ENCODE assay signal across 18 mouse cellular contexts in the genomic region with DNA sequence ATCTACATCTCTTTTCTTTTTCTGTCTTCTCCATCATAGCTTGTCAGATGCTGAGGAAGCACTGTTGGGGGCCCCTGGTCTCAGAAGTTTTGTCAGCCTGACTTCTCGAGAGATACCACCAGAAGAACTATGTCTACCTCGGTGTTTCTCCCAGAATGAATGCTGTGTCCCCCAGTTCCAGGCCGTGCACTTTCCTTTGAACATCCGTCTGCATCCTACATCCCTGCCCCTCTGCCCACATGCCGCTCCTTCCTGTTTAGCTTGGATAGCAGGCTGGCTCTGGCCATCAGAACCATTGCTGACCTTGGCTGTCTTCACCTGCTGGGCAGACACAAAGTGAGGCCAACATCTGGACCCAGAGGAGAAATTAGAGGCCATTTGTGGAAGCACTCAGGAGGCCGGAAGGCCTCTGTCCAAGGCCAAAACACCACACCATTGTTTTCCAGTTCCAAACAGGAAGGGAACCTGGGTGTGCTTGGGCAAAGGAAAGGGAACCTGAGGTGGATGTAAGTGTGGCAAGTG. TPM values are rescaled to one million over a fixed set of nuclear protein-coding genes. Genes with fewer than 3 reads are reported as not detected.
DNase-seq lines count a peak whose midpoint lies in the region; ATAC-seq lines count a peak whose summit lies in the region.
"Had no signal": no experiment of that assay in that cellular context is flagged by ENCODE, and none has a peak within 500 bp of the region (broad histone marks: within the 10 kb centered on the region; RNA-seq: fewer than 3 reads in every experiment).

No protein-coding gene starts in this region.

- no peak overlapping the region for H3K4me3 ChIP-seq in kidney, embryonic 15.5 days (replicated peaks)
- H3K4me3 ChIP-seq in forebrain, embryonic 16.5 days (replicated peaks; ENCODE audit: low read length), result no peak overlapping the region
- H3K4me3 ChIP-seq: limb, embryonic 12.5 days; neural tube, embryonic 13.5 days had no signal

- 0 out of 2 replicates have a peak, but pooled peaks cover 8% of the 10 kb centered on the region for H3K4me1 ChIP-seq in kidney, embryonic 15.5 days
- no peaks in the 10 kb centered on the region for H3K4me1 ChIP-seq in forebrain, embryonic 16.5 days (replicated peaks; ENCODE audit: control insufficient read depth, insufficient read depth, low read length)
- H3K4me1 ChIP-seq: limb, embryonic 12.5 days; neural tube, embryonic 13.5 days had no signal

- no peaks in the 10 kb centered on the region for H3K9me3 ChIP-seq in kidney, embryonic 15.5 days (replicated peaks)
- H3K9me3 ChIP-seq in forebrain, embryonic 16.5 days (ENCODE audit: control insufficient read depth, low read length), result no peaks in the 10 kb centered on the region
- H3K9me3 ChIP-seq: limb, embryonic 12.5 days; neural tube, embryonic 13.5 days had no signal

- H3K27ac ChIP-seq in kidney, embryonic 15.5 days, result no peak overlapping the region
- H3K27ac ChIP-seq in forebrain, embryonic 16.5 days (ENCODE audit: low read length), result no peak overlapping the region
- H3K27ac ChIP-seq: hindbrain, postnatal 0 days; limb, embryonic 12.5 days; macrophage; neural tube, embryonic 13.5 days had no signal

- H3K4me2 ChIP-seq in kidney, embryonic 15.5 days, result no peak overlapping the region
- H3K4me2 ChIP-seq in forebrain, embryonic 16.5 days (ENCODE audit: low read length), result no peak overlapping the region
- H3K4me2 ChIP-seq: limb, embryonic 12.5 days; neural tube, embryonic 13.5 days had no signal

- WGBS in kidney, embryonic 15.5 days, result 69% methylated on average over 6 of the region's 6 CpGs
- WGBS in forebrain, embryonic 16.5 days, result 73% methylated on average over 6 of the region's 6 CpGs

- H3K36me3 ChIP-seq in kidney, embryonic 15.5 days, result no peaks in the 10 kb centered on the region
- no peaks in the 10 kb centered on the region for H3K36me3 ChIP-seq in forebrain, embryonic 16.5 days (ENCODE audit: control insufficient read depth, insufficient read depth)
- H3K36me3 ChIP-seq: limb, embryonic 12.5 days; neural tube, embryonic 13.5 days had no signal

- DNase-seq in kidney, postnatal 14 days, result peak; percentile 42
- peak; percentile 86 for DNase-seq in ES-CJ7 (ENCODE audit: low read depth, low spot score)
- DNase-seq in heart, adult 8-10 months (ENCODE audit: low spot score), result peak; percentile 71
- DNase-seq in skeletal muscle tissue, adult 2 months (ENCODE audit: low read depth, low spot score), result peak; percentile 23
- no peak for DNase-seq in embryo, embryonic 9.5 days (ENCODE audit: extremely low spot score)
- DNase-seq in T-cell, adult 2 months (ENCODE audit: low spot score), result no peak
- DNase-seq: adrenal gland, postnatal 36 days; cerebellum, adult 11 months had no signal

- H3K27me3 ChIP-seq in kidney, embryonic 15.5 days, result no peaks in the 10 kb centered on the region
- no peaks in the 10 kb centered on the region for H3K27me3 ChIP-seq in forebrain, embryonic 16.5 days (replicated peaks; ENCODE audit: control insufficient read depth, insufficient read depth, low read length)
- H3K27me3 ChIP-seq: neural tube, embryonic 13.5 days had no signal

- H3K9ac ChIP-seq in kidney, embryonic 15.5 days, result no peak overlapping the region
- no peak overlapping the region for H3K9ac ChIP-seq in forebrain, embryonic 16.5 days (replicated peaks; ENCODE audit: low read depth, low read length)
- H3K9ac ChIP-seq: limb, embryonic 12.5 days; neural tube, embryonic 13.5 days had no signal

- ATAC-seq in kidney, embryonic 15.5 days (replicated peaks; ENCODE audit: low FRiP score), result no peak
- no peak for ATAC-seq in forebrain, embryonic 16.5 days
- ATAC-seq: hindbrain, postnatal 0 days; midbrain, embryonic 16.5 days had no signal

RNA-seq across cellular contexts. Expression of a gene that starts 0.7 kb away (rescaled TPM):
- 4.3 and 4.6 TPM in 2 replicates for polyA plus RNA-seq in kidney, embryonic 15.5 days (2015; fragmentation: Nextera tagmentation; extraction: Ambion mirVana)
- total RNA-seq in heart, adult 8-10 months (2022), result 10 to 100 TPM in 2 of 4 experiments, 1 to 10 TPM in 2; 7.6 to 14.8 (median 11.0) TPM
- 17.1 TPM in 2 replicates for polyA plus RNA-seq in forebrain, embryonic 16.5 days (2015; fragmentation: Nextera tagmentation; extraction: Ambion mirVana)

RNA-seq across cellular contexts. Expression of a gene that starts 6.3 kb away (rescaled TPM):
- not detected in 2 replicates for polyA plus RNA-seq in kidney, embryonic 15.5 days (2015; fragmentation: Nextera tagmentation; extraction: Ambion mirVana)
- total RNA-seq in heart, adult 8-10 months (2022), result under 1 TPM in 1 of 4 experiments, not detected in 3; 0.60 TPM
- not detected in 2 replicates for polyA plus RNA-seq in forebrain, embryonic 16.5 days (2015; fragmentation: Nextera tagmentation; extraction: Ambion mirVana)
- total RNA-seq: adrenal gland, postnatal 36 days; hindbrain, postnatal 0 days; layer of hippocampus, postnatal 10 days had no signal
- polyA plus RNA-seq: heart, embryonic 14.5 days; kidney, embryonic 14.5 days; macrophage; midbrain, embryonic 16.5 days; neural tube, embryonic 13.5 days had no signal

Comparison
In these comparisons a context has a peak if more than half of its experiments do, and no peak if none do; other contexts are left out.
1. DNase-seq: peak in kidney, postnatal 14 days (single experiment), ES-CJ7 (single experiment), heart, adult 8-10 months (single experiment) and skeletal muscle tissue, adult 2 months (single experiment); none in embryo, embryonic 9.5 days (single experiment) and T-cell, adult 2 months (single experiment).